Mouse (Mus musculus) lung, adult 2 months (tissue): ENCODE data around the gene Ogfrl1.

Experiments used
- CTCF ChIP-seq: fragments of 200-500 bp; IDR thresholded peaks from 2 replicates; pipeline ENCODE4 v1.5.1; 2011; ENCODE audit warnings: mild to moderate bottlenecking, low read length, control low read depth; ENCODE audit not compliant: insufficient read depth
- POLR2A ChIP-seq: fragments of 200-500 bp; IDR thresholded peaks from 2 replicates; pipeline ENCODE4 v1.6.1; 2011; ENCODE audit warnings: low read depth, mild to moderate bottlenecking, control low read depth, low read length, borderline replicate concordance; ENCODE audit errors: extremely low read depth

DNA sequence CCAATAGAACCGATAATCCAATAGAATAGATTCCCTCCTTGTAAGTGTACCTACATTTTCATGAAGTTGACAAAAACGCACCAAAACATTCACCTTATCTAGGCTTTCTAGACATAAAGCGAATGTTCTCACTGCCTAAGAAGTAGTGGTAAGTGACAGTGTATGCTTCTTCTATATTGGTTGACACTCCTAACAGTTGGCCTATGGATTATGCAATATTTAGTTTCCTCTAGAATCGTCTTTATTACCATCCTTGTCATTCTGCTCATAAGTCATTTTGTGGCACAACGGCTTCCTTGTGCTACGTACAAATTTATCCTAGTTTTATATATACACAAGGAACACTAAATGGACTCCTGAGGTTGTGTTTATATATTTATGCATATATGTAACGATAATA, 72.4 kb downstream of the Ogfrl1 start:
- no peak for TF ChIP-seq CTCF
- no peak for TF ChIP-seq POLR2A
